Mouse (Mus musculus) small intestine, adult 2 months (tissue): Measurements from ENCODE around the gene Dlg2.

Experiments used
- CTCF ChIP-seq: fragments of 200-500 bp; IDR thresholded peaks from 2 replicates; pipeline ENCODE4 v1.5.1; 2012; ENCODE audit warnings: low read depth, mild to moderate bottlenecking, control low read depth, inconsistent platforms, low read length, moderate library complexity, mixed read lengths; ENCODE audit not compliant: insufficient replicate concordance, insufficient read length; ENCODE audit errors: extremely low read depth
- POLR2A ChIP-seq: fragments of 200-500 bp; IDR thresholded peaks from 2 replicates; pipeline ENCODE4 v1.6.1; 2012; ENCODE audit warnings: low read depth, mild to moderate bottlenecking, control low read depth, inconsistent platforms, low read length, moderate library complexity

GRCm38 (mm10) chr7:92125886-92126285 lies 1649.4 kb downstream of the Dlg2 start:
- TF ChIP-seq CTCF = no peak
- no peak for TF ChIP-seq POLR2A
